Mouse (Mus musculus) MEL (cell line): Measurements from ENCODE around the gene Foxj3. TPM values are rescaled to one million over a fixed set of nuclear protein-coding genes. Genes with fewer than 3 reads are reported as not detected.

Experiments used
- DNase-seq: peaks from one replicate; pipeline ENCODE4 v3.0.0; 2011; ENCODE audit warnings: low read depth, low spot score
- H3K27ac ChIP-seq: 2 replicates; pipeline ENCODE4 v1.5.1; 2012; ENCODE audit warnings: low read depth, mild to moderate bottlenecking, control low read depth, low read length, moderate library complexity; ENCODE audit not compliant: control insufficient read depth
- H3K27me3 ChIP-seq, 2 experiments: fragments of 150-350 bp in 1 of 2; sonication (generic) in 1 of 2; 2 replicates each; pipeline ENCODE4 v1.6.1; 2012; ENCODE audit warnings: low read length in 2 of 2, mild to moderate bottlenecking in 2 of 2, improper control_type of control experiment in 1 of 2, moderate library complexity in 1 of 2; ENCODE audit not compliant: insufficient read depth in 2 of 2, control insufficient read depth in 1 of 2
- H3K36me3 ChIP-seq, 2 experiments: 2 replicates each; pipeline ENCODE4 v1.6.1; 2012 to 2014; ENCODE audit warnings: low read length in 2 of 2, improper control_type of control experiment in 1 of 2, inconsistent platforms in 1 of 2, mild to moderate bottlenecking in 1 of 2; ENCODE audit not compliant: insufficient read depth in 2 of 2, control insufficient read depth in 1 of 2
- H3K4me1 ChIP-seq, 2 experiments: fragments of 150-350 bp in 1 of 2; sonication (generic) in 1 of 2; 2 replicates each; pipeline ENCODE4 v1.6.1; 2012; ENCODE audit warnings: low read length in 2 of 2, improper control_type of control experiment in 1 of 2, mild to moderate bottlenecking in 1 of 2; ENCODE audit not compliant: insufficient read depth in 2 of 2, control insufficient read depth in 1 of 2
- H3K4me3 ChIP-seq, 2 experiments: fragments of 150-350 bp in 1 of 2; sonication (generic) in 1 of 2; 2 replicates each; pipeline ENCODE4 v1.5.1; 2012; ENCODE audit warnings: low read depth in 2 of 2, low read length in 2 of 2, mild to moderate bottlenecking in 2 of 2, moderate library complexity in 2 of 2, control low read depth in 1 of 2, improper control_type of control experiment in 1 of 2; ENCODE audit not compliant: control insufficient read depth in 1 of 2, insufficient read depth in 1 of 2
- H3K79me2 ChIP-seq: 2 replicates; pipeline ENCODE4 v1.6.1; 2012; ENCODE audit warnings: mild to moderate bottlenecking, low read length, moderate library complexity; ENCODE audit not compliant: control insufficient read depth, poor library complexity, insufficient read depth
- H3K9ac ChIP-seq: 2 replicates; pipeline ENCODE4 v1.6.1; 2012; ENCODE audit warnings: low read depth, mild to moderate bottlenecking, control low read depth, low read length, moderate library complexity; ENCODE audit not compliant: control insufficient read depth, poor library complexity, severe bottlenecking
- H3K9me3 ChIP-seq: fragments of 150-350 bp; sonication (generic); replicated peaks from 2 replicates; pipeline ENCODE4 v1.6.1; 2012; ENCODE audit warnings: mild to moderate bottlenecking, low read length, improper control_type of control experiment, moderate library complexity; ENCODE audit not compliant: insufficient read depth
- BHLHE40 ChIP-seq: IDR thresholded peaks from 2 replicates; pipeline ENCODE4 v1.6.1; 2012; ENCODE audit warnings: low read depth, mild to moderate bottlenecking, inconsistent platforms, low read length, improper control_type of control experiment, borderline replicate concordance
- CHD1 ChIP-seq: IDR thresholded peaks from 2 replicates; pipeline ENCODE4 v1.6.1; 2012; ENCODE audit warnings: low read depth, mild to moderate bottlenecking, inconsistent platforms, low read length, improper control_type of control experiment
- CHD2 ChIP-seq: IDR thresholded peaks from 2 replicates; pipeline ENCODE4 v1.6.1; 2011; ENCODE audit warnings: low read length, improper control_type of control experiment
- EP300 ChIP-seq, 2 experiments: IDR thresholded peaks; 2 replicates each; pipeline ENCODE4 v1.6.1; 2011; ENCODE audit warnings: improper control_type of control experiment in 2 of 2, low read length in 2 of 2, low read depth in 1 of 2, mild to moderate bottlenecking in 1 of 2
- ETS1 ChIP-seq: IDR thresholded peaks from 2 replicates; pipeline ENCODE4 v1.6.1; 2012; ENCODE audit warnings: low read depth, mild to moderate bottlenecking, inconsistent platforms, low read length, improper control_type of control experiment, moderate library complexity
- HCFC1 ChIP-seq: IDR thresholded peaks from 2 replicates; pipeline ENCODE4 v1.6.1; 2012; ENCODE audit warnings: low read depth, mild to moderate bottlenecking, inconsistent platforms, low read length, improper control_type of control experiment, moderate library complexity
- JUND ChIP-seq: IDR thresholded peaks from 2 replicates; pipeline ENCODE4 v1.6.1; 2011; ENCODE audit warnings: low read depth, mild to moderate bottlenecking, improper control_type of control experiment, low read length
- KAT2A ChIP-seq: conservative IDR thresholded peaks from 2 replicates; pipeline ENCODE4 v1.6.1; 2012; ENCODE audit warnings: low read depth, low read length, improper control_type of control experiment, inconsistent platforms
- MAX ChIP-seq: IDR thresholded peaks from 2 replicates; pipeline ENCODE4 v1.6.1; 2011; ENCODE audit warnings: low read length, improper control_type of control experiment
- MAZ ChIP-seq: IDR thresholded peaks from 2 replicates; pipeline ENCODE4 v1.6.1; 2012; ENCODE audit warnings: low read depth, mild to moderate bottlenecking, inconsistent platforms, low read length, improper control_type of control experiment
- MXI1 ChIP-seq: IDR thresholded peaks from 2 replicates; pipeline ENCODE4 v1.6.1; 2011; ENCODE audit warnings: mild to moderate bottlenecking, low read depth, low read length, improper control_type of control experiment
- MYB ChIP-seq: IDR thresholded peaks from 2 replicates; pipeline ENCODE4 v1.6.1; 2011; ENCODE audit warnings: mild to moderate bottlenecking, low read depth, low read length, improper control_type of control experiment
- MYC ChIP-seq: IDR thresholded peaks from 2 replicates; pipeline ENCODE4 v1.6.1; 2011; ENCODE audit warnings: low read depth, mild to moderate bottlenecking, low read length, improper control_type of control experiment, moderate library complexity
- NRF1 ChIP-seq: IDR thresholded peaks from 2 replicates; pipeline ENCODE4 v1.6.1; 2014; ENCODE audit warnings: low read depth, mild to moderate bottlenecking, inconsistent platforms, low read length, improper control_type of control experiment, moderate library complexity; ENCODE audit not compliant: poor library complexity, insufficient read depth, severe bottlenecking
- POLR2A ChIP-seq, 2 experiments: IDR thresholded peaks; 2 replicates each; pipeline ENCODE4 v1.6.1; 2011 to 2012; ENCODE audit warnings: low read length in 2 of 2, mild to moderate bottlenecking in 2 of 2, control low read depth in 1 of 2, improper control_type of control experiment in 1 of 2, low read depth in 1 of 2, moderate library complexity in 1 of 2; ENCODE audit not compliant: control insufficient read depth in 1 of 2, insufficient read depth in 1 of 2, poor library complexity in 1 of 2
- POLR2AphosphoS2 ChIP-seq: IDR thresholded peaks from 2 replicates; pipeline ENCODE4 v1.6.1; 2011; ENCODE audit warnings: low read length, improper control_type of control experiment
- RAD21 ChIP-seq: IDR thresholded peaks from 2 replicates; pipeline ENCODE4 v1.6.1; 2011; ENCODE audit warnings: mild to moderate bottlenecking, low read depth, low read length, improper control_type of control experiment
- RCOR1 ChIP-seq: IDR thresholded peaks from 2 replicates; pipeline ENCODE4 v1.6.1; 2012; ENCODE audit warnings: low read depth, mild to moderate bottlenecking, inconsistent platforms, low read length, improper control_type of control experiment
- SIN3A ChIP-seq: IDR thresholded peaks from 2 replicates; pipeline ENCODE4 v1.6.1; 2012; ENCODE audit warnings: low read length, improper control_type of control experiment, inconsistent platforms
- SMC3 ChIP-seq: IDR thresholded peaks from 2 replicates; pipeline ENCODE4 v1.6.1; 2011; ENCODE audit warnings: low read depth, low read length, improper control_type of control experiment
- TAL1 ChIP-seq: IDR thresholded peaks from 2 replicates; pipeline ENCODE4 v1.6.1; 2012; ENCODE audit warnings: mild to moderate bottlenecking, inconsistent platforms, low read length, moderate library complexity, mixed read lengths
- TBP ChIP-seq: IDR thresholded peaks from 2 replicates; pipeline ENCODE4 v1.8.0; 2011; ENCODE audit warnings: low read depth, low read length, improper control_type of control experiment
- ZC3H11A ChIP-seq: IDR thresholded peaks from 2 replicates; pipeline ENCODE4 v1.6.1; 2012; ENCODE audit warnings: low read depth, mild to moderate bottlenecking, inconsistent platforms, low read length, improper control_type of control experiment
- ZKSCAN1 ChIP-seq: IDR thresholded peaks from 2 replicates; pipeline ENCODE4 v1.6.1; 2012; ENCODE audit warnings: low read depth, mild to moderate bottlenecking, inconsistent platforms, low read length, improper control_type of control experiment, moderate library complexity
- polyA plus RNA-seq, 2 experiments: library from polyadenylated mRNA; stranded (reverse) in 1 of 2; unstranded in 1 of 2; fragments of >175 nt in 1 of 2; fragments of >200 nt in 1 of 2; gene quantifications; 2 replicates each; pipeline versions ENCODE4 v1.2.1 to v1.2.4; 2012; ENCODE audit warnings: low replicate concordance in 2 of 2, low read depth in 1 of 2; ENCODE audit not compliant: insufficient read length in 2 of 2, insufficient read depth in 1 of 2, missing spikeins in 1 of 2
- total RNA-seq: library from RNA; depleted of rRNA; stranded (reverse); fragments of 300-350 nt; gene quantifications from 2 replicates; pipeline ENCODE4 v1.2.3, GENCODE M21; 2012

Foxj3 gene
- total and polyA plus RNA-seq, 3 experiments = 11.0 to 27.0 TPM; not detected in 1

DNA sequence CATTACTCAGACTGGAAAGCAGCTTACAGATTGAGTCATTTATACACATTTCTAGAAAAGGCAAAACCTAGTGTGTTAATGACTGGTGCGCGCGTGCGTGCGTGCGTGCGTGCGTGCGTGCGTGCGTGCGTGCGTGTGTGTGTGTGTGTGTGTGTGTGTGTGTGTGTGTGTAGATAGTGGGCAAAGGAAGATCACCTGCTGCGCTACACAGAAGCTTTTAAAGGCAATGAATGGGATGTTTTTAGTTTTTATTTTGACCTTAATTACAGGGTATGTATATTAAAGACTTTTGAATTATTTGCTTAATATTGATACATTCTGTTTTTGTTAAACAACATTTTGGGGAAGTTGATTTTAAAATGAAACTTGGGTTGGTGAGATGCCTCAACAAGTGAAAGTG is 57.5 kb downstream of the Foxj3 start:
- peaks cover 4% of the 10 kb centered on the region; the same call in 1 of the 2 replicates for H3K79me2 ChIP-seq
- peaks cover 2 to 4% of the 10 kb centered on the region in 2 experiments for H3K36me3 ChIP-seq
- TF ChIP-seq SMC3 (no peak), POLR2A (IDR thresholded peaks at IDR 0.05; ENCODE audit: control insufficient read depth in 1 of 2, insufficient read depth in 1 of 2, low read depth in 1 of 2, low read length in 2 of 2, poor library complexity in 1 of 2) (no peak), CHD2 (no peak), ETS1 (no peak), NRF1 (no peak), RAD21 (no peak), BHLHE40 (no peak), MYB (no peak), EP300 (IDR thresholded peaks at IDR 0.05; ENCODE audit: low read depth in 1 of 2, low read length in 2 of 2) (no peak), ZKSCAN1 (no peak), MYC (no peak)
- H3K9me3 ChIP-seq = no peaks in the 10 kb centered on the region
- no peak for DNase-seq
- peaks cover 0 to under 1% of the 10 kb centered on the region in 2 experiments; a peak in 1 of 4 replicates for H3K4me1 ChIP-seq
- no peak overlapping the region for H3K4me3 ChIP-seq
- no peak overlapping the region for H3K27ac ChIP-seq
- H3K9ac ChIP-seq = no peak overlapping the region
- H3K27me3 ChIP-seq = no peaks in the 10 kb centered on the region

DNA sequence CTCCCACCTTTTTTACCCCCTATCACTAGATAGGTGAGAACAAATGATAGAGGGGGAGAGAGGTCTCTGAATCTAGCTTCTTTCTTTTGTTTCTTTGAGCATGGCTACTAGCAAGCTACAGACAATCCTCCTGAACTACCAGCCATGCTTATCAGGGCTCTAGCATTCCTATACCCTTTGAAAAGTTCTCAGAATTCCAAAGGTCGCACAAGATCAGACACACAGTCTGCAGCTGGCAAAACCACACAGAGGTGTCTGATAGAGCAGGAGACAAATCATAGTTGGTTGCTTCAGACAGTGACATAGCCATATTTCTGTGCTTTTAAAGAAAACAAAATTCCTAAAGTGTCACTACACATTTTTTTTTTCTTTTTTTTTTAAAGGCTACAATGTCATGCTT is 62.8 kb downstream of the Foxj3 start:
- no peak for TF ChIP-seq JUND
- no peak for TF ChIP-seq RAD21
- no peak for TF ChIP-seq NRF1
- no peak for TF ChIP-seq TAL1
- TF ChIP-seq BHLHE40 = no peak
- no peaks in the 10 kb centered on the region for H3K27me3 ChIP-seq
- no peak for DNase-seq
- H3K4me3 ChIP-seq = no peak overlapping the region
- peaks cover 0 to 7% of the 10 kb centered on the region in 2 experiments; a peak in 2 of 4 replicates for H3K36me3 ChIP-seq
- H3K27ac ChIP-seq = no peak overlapping the region
- no peak overlapping the region for H3K9ac ChIP-seq
- peaks cover 6% of the 10 kb centered on the region; the same call in 1 of the 2 replicates for H3K79me2 ChIP-seq
- no peaks in the 10 kb centered on the region for H3K9me3 ChIP-seq
- peaks cover 0 to 2% of the 10 kb centered on the region in 2 experiments; a peak in 1 of 4 replicates for H3K4me1 ChIP-seq

DNA sequence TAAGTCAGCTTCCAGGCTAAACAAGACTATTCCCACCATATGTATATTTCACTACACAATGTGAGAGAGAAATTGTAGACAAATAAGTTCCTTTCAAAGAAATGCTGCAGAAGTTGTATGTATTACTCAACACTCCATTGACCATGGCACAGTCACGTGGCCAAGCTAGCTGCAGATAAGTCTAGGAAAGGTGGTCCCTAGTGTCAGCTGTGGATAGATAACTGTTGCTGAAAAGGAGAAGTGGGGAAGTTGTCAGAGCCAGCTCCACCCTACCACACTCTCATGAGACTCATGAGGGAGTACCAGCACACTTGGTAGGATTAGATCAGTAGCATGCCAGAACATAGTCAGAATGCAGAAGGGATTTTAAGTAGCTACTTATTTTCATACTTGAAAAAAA is 72.7 kb downstream of the Foxj3 start:
- H3K4me3 ChIP-seq = no peak overlapping the region
- DNase-seq = peak; percentile 96
- H3K79me2 ChIP-seq = peaks cover 9% of the 10 kb centered on the region; the same call in 1 of the 2 replicates
- H3K9ac ChIP-seq = no peak overlapping the region; the same call in 1 of the 2 replicates
- peak overlapping the region; percentile 70 for H3K27ac ChIP-seq
- H3K4me1 ChIP-seq = peaks cover 22 to 26% of the 10 kb centered on the region in 2 experiments
- H3K36me3 ChIP-seq = peaks cover 4 to 56% of the 10 kb centered on the region in 2 experiments
- no peaks in the 10 kb centered on the region for H3K27me3 ChIP-seq
- no peaks in the 10 kb centered on the region for H3K9me3 ChIP-seq
- TF ChIP-seq ETS1 (peak; percentile 100), RAD21 (no peak), POLR2A (IDR thresholded peaks at IDR 0.05; ENCODE audit: control insufficient read depth in 1 of 2, insufficient read depth in 1 of 2, low read depth in 1 of 2, low read length in 2 of 2, poor library complexity in 1 of 2) (no peak), TBP (peak; percentile 76; the same call in 1 of the 2 replicates), SIN3A (peak; percentile 98), BHLHE40 (peak; percentile 94), TAL1 (peak; percentile 83), RCOR1 (peak; percentile 48; the same call in 1 of the 2 replicates), NRF1 (no peak), MYB (no peak), CHD1 (no peak), MXI1 (peak; percentile 88), ZC3H11A (no peak), JUND (peak; percentile 38; the same call in 1 of the 2 replicates), POLR2AphosphoS2 (no peak), MAZ (no peak), MAX (peak; percentile 98), KAT2A (no peak), HCFC1 (peak; percentile 60; the same call in 1 of the 2 replicates), MYC (peak; percentile 89)
